Mouse (Mus musculus): ENCODE results near the gene Zfp46.

GRCm38 (mm10) chr4:136248464-136249331 is 35.8 kb upstream of the Zfp46 start:
- TF ChIP-seq EP300 (IDR thresholded peaks at IDR 0.05; ENCODE audit: low read depth in 1 of 2, low read length in 2 of 2) (no peak), GABPA (IDR thresholded peaks at IDR 0.05; ENCODE audit: low read depth, low read length) (no peak), MAFK (IDR thresholded peaks at IDR 0.05; ENCODE audit: borderline replicate concordance, low read depth, low read length) (no peak), NRF1 (IDR thresholded peaks at IDR 0.05; ENCODE audit: insufficient read depth, low read depth, low read length, poor library complexity, severe bottlenecking) (no peak), POLR2A (IDR thresholded peaks at IDR 0.05; ENCODE audit: control insufficient read depth in 1 of 2, insufficient read depth in 1 of 2, low read depth in 1 of 2, low read length in 2 of 2, poor library complexity in 1 of 2) (no peak), CTCF (IDR thresholded peaks at IDR 0.05 in 2 of 3, conservative IDR thresholded peaks at IDR 0.05 in 1 of 3; ENCODE audit: control insufficient read depth in 1 of 3, insufficient read depth in 1 of 3, low read depth in 2 of 3, low read length in 3 of 3, poor library complexity in 1 of 3, severe bottlenecking in 1 of 3) (no peak)

Data from MEL (cell line).